Mouse (Mus musculus) heart, postnatal 36 days (tissue): ENCODE data around the gene Catsperz. TPM values are rescaled to one million over a fixed set of nuclear protein-coding genes. Genes with fewer than 3 reads are reported as not detected.

Source experiments
- DNase-seq, 2 experiments: peaks; one replicate each; pipeline ENCODE4 v3.0.0; 2021 to 2022
- intact Hi-C: fragments of 180-260 bp; cut with DNase I; formaldehyde crosslinking; loops from one replicate; pipeline ENCODE4 v1.15.1; 2025
- total RNA-seq, 2 experiments: library from RNA; stranded (reverse); gene quantifications; 2 replicates each; pipeline ENCODE4 v1.2.3; 2021

Gene Catsperz
- total RNA-seq, 2 experiments from 2014 or later: not detected

DNA sequence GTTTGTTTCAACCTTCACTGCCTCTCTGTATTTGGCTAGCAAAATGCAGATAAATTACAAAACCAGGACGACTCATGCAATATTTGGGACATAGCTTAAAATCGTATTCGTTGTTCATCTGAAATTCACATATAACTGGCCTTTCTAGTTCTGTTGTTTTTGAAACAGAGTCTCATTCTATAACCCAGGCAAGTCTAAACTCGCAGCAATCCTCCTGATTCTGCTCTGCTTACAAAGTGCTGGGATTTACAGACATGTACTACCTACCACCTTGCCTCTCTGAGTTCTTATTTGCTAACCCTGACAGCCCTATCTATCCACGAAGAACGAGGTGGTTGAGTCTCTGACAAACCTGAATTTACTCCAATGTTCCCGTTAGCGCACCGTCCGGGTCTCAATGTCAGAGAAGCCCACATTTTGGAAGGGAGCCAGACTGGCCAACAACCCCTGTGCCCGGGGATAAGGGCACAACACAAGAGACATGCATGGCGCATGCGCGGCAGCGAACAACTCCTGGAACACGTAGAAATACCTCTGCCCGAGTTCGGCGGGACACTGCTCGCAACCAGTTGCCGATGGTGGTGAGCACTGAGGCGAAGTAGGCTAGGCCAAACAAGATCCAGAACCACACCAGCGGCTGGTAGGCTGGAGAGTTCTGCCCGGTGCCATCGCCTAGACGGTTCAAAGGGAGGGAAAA, 1.5 kb upstream of the Catsperz start:
- no peak for DNase-seq
- intact Hi-C loops: loop anchor here (10.0 kb wide), 1 partner anchor 268 kb away; no protein-coding TSS in a partner anchor

DNA sequence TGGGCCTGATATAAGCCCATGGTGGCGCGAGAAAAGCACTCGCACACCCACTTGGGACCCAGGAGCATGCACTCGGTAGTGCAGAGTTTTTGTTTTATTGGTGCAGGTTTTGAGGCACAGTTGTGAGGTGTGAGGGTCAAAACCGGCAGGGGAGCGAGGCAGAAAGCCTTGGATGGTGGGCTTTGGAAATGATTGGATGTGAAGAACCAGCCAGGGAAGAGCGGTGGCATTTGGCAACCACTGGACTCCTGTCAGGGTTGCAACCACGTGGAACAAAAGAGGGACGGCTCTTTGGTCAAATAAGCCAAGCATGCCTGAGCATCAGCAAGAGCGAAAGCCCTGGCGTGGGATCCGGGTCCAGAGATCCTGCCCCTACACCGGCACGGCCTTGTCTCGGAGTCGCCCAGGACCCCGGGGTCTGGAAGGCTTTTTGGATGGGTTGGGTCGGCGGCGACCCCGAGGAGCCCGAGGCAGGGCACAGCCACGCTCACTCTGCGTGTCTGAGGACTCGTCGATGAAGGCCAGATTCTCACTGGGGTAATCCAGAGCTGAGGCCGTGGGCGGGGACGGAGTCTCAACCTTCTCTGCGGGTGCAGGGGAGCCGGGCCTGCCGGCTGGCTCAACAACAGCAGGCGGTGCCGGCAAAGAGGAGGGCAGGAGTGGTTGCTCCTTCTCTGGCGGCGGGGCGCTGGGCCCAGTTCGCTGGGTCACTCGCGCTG, 590 bp upstream of the Catsperz start:
- DNase-seq: no peak
- intact Hi-C loops: loop anchor here (2.0 to 10.0 kb wide), 2 partner anchors 15 to 269 kb away; partner anchors contain the start of gene Bad

DNA sequence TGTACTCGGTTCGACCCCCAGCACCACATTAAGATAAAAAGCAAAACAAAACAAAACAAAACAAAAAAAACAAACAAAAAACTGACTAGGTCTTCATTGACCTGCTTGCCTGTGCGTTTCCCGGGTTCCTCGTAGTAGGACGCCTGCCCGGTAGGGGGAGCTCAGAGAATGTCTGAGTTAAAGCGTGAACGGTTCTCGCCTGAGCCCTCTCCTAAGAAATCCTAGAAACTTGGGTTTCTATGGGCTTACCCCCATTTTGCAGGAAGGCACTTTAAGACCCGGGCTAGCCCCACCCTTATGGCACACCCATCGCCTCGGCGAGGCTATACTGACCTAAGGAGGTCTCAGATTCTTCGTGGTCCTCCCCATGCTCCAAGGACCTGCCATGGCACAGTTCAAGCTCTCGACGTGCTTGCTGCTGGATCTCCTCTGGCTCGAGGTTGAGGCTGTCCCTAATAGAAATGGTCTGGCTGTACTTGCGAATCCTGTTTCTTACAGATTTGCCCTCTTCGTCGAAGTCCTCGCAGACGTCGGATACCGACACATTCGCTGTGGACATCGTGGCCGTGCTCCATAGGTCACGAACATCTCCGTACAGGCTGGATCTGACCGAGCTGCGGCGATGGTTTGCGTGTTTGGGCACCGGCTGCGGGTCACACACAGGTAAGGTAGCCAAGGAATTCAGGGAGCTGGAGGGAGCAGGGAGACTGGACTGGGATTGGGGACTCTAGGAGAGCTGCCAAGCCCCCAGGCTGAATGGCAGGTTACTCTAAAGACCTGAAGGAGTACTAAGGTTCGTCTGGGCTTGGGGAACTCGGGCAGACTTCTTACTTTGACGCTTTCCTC, 496 bp downstream of the Catsperz start:
- intact Hi-C loops: loop anchor here (1.0 to 10.0 kb wide), 4 partner anchors 16 to 270 kb away; partner anchors contain the start of gene Bad
- DNase-seq: peak; percentile 87 to 91

DNA sequence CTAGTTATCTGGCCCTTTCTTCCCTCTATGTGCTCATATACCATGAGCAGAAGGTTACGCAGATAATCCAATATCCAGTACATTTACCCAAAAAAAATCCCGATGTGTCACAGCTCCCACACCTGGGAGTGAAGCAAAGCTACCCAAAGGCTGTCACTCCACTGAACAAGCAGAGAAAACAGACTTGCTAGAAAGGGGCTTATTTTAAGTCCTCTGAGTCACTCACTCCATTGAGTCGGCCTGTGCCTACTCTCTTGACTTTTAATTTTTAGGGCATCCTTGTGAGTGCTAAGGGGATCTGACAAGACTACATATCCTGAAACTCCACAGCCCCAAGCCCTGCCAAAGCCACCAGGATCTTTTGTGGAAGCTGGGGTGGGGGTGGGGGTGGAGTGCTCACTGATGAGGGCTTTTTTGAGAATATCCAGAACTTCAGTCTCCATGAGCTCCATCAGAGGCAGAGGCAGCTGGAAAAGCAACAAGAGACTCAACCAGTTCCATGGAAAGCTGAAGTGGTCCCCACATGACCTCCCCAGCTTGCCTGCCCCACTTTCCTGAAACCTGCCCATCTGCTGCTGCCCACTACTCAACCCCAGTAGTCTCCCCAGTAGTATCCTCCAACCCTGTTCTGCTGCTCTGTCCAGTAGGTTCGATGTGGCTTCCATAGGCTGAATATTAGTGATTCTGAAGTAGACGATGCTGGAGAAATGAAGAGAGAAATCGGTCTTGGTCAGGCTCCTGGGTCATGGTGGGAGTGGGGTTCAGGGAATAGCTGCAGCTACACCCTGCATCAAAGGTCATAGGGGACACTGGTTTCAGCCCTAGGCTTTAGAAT, 2.1 kb downstream of the Catsperz start:
- intact Hi-C loops: loop anchor here (10.0 kb wide), 1 partner anchor 272 kb away; no protein-coding TSS in a partner anchor
- no peak for DNase-seq

DNA sequence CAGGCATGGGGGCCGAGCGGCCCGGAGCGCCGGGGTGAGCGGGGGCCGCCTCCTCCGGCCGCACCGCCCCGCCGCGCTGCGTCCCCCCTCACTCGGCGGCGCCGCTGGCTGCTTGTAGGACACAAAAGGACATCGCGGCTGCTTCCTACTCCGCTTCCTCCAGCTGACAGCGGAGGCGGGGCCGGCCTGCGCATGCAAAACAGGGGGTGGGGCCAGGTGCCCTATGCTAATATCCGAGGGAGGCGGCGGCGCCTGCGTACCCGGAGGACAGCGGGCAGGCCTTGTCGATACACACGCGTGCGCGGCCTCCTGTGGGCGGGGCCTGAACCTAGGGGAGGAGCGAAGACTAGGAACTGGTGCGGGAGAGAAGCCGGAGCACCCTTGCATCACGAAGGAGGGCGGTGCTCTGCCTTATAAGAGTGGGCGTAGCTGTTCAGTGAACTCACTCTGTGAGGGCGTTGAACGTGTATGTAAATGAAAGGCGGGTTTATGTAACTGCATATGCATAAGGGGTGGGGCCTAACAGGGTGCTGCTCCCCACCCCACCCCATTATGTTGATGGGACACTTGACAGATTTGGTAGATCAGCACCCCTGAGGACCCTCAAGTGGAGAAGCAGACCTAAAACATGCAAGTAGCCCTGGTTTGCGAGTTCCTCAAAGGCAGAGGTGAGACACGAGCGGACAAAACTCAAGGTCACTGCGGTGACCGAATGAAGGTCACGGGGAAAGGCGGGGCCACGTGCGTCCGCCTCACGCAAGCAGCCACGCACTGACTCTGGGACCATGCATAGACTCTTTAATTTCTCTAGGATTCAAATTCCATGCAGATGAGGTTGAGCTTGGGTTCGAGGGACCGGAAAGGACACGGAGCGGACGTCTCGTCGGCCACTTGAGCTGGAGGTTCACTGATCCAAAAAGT, 3.3 kb downstream of the Catsperz start, which contains the start of gene Esrra:
Gene Esrra, minus strand, starts transcription at position 167 of the 921 bp plus-strand sequence.
- peak; percentile 99 to 100 for DNase-seq
- intact Hi-C loops: loop anchor here (10.0 kb wide), 1 partner anchor 273 kb away; no protein-coding TSS in a partner anchor

DNA sequence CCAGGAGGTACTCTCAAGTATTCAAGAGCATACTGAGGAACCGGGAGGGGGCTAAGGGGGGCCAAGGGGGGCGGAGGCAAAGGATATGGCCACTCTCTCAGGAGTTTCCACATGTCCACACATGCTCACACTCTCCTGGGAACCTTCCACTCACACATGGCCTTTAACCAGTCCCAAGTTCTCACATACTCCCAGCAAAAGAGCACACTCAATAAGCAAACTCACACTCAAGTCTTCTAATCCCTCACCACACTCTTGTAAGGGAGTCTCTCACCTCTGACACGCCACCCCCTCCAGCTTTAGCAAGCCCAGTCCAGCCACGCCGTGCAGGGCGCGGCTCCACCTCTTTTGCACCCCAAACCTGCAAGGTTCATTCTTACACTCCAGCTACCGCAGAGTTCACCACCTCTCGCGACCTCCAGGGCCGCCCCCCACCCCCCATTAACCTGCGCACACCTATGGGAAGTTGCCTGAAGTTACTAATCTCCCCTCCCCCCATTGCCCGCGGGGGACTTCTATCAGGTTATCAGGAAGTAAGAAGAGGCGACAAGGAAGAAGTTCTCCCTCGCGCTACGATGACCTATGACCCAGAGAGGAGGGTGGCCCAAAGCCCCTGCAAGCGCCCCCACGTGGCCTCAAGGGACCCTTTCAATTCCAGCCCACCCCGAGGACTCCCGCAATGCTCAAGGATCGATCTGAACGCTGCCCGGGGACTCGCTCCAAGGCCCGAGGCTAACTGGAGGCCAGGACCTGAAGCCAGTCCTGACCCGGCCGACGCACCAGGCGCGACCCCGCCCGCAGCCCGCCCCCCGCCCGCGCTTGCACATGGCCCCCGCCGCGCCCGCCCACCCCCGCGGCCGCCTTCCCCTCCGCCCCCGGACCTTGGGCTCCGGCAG, 4.2 kb downstream of the Catsperz start:
- intact Hi-C loops: loop anchor here (10.0 kb wide), 1 partner anchor 274 kb away; no protein-coding TSS in a partner anchor
- DNase-seq: peak in 1 of 2 experiments; percentile 44

DNA sequence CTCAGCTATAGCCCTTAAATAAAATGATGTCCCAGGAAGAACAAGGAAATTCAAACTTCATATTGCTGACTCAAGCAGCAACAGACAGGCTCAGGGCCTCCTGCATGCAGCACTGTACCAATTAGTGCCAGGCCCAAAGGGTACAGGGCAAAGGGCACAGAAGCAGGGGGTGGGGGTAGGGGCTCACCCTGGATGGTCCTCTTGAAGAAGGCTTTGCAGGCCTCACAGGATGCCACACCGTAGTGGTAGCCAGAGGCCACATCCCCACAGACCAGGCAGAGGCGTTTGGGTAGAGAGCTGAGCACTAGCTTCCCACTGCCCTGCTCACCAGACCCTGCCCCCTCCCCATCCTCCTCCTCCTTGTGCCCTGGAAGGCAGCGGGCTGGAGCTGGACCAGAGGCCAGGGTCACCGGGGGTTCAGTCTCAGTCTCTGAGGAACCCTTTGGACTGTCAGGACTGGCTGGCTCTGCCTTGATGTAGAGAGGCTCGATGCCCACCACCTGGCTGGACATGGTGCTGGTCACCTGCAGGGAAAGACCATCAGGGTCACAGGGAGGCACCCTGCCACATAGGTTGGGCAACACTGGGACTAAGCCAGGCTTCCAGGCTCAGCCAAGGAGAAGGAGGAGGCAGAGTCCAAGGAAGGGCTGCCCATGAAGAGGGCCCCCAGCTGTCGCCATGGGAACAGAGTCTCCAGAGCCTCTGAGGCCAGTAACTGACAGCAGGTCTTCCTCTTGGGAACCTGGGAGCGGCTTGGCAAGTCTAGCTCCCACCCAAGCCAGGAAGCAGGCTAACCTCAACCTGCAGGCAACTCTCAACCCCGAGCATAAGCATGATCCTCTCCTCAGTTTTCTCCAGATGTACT, 5.1 kb downstream of the Catsperz start:
- no peak for DNase-seq
- intact Hi-C loops: loop anchor here (10.0 kb wide), 1 partner anchor 275 kb away; no protein-coding TSS in a partner anchor

DNA sequence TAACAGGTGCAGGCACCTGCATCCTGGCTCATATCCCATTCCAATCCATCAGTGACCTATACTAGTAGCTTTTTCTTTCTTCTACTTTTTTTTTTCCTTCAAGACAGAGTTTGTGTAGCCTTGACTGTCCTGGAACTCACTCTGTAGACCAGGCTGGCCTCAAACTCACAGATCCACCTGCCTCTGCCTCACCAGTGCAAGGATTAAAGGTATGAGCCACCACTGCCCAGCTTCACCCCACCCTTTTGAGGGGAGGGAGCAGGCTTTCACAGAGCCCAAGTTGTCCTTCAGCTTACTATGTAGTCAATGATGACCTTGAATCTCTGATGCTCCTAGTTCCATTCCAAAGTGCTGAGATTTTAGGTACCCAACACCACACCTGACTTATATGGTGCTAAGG, 5.7 kb downstream of the Catsperz start:
- no peak for DNase-seq
- intact Hi-C loops: no loop called here

DNA sequence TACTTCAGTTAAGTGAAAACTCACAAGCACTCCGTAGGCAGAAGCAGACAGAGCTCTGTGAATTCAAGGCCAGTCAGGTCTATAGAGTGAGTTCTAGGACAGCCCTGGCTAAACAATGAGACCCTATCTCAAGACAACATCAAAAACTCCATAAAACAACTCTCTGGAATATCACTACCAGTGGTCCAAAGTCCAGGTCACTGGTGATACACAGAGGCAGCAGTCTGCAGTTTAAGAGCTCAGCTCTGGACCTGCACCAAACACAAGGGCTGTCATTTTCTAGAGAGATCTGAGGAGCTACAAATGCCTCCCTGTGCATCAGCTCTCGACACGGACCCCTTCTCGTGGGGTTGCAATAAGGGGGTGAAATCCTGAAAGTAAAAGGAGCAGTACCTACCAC, 6.9 kb downstream of the Catsperz start:
- no peak for DNase-seq
- intact Hi-C loops: no loop called here

DNA sequence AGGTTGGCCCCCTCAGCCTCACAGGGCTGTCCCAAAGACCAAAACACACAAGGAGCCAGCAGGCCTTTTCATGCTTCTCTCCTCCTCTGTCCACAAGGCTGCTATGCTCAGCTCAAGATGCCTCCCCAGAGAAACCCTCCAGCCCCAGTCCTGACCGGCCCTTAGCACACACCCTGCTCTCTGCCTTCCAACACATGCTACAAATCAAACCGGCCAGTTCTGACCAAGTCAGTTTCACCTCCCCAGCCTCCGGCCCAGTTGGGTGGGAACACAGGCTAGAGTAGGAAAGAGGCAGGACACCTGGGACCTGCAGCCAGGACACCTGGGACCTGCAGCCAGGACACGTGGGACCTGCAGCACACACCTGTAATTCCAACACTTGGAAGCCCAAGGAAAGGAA, 8.7 kb downstream of the Catsperz start:
- DNase-seq: no peak
- intact Hi-C loops: no loop called here

DNA sequence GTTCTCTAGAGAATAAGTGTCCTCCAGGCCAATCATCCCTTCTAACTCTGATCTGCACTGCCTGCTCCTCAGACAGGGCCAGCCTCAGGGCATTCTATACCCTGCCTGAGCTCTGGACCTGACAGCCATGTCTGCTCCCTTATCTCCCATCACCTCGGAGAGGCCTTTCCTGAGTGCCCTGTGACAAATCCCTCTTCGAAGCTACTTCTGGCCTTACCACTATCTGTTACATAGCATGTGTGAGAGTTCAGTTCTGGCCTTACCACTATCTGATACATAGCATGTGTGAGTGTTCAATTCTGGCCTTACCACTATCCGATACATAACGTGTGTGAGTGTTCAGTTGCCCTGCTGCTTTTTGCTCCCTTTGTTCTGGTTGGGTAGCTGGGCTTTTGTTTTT, 9.9 kb downstream of the Catsperz start:
- intact Hi-C loops: no loop called here
- no peak for DNase-seq

DNA sequence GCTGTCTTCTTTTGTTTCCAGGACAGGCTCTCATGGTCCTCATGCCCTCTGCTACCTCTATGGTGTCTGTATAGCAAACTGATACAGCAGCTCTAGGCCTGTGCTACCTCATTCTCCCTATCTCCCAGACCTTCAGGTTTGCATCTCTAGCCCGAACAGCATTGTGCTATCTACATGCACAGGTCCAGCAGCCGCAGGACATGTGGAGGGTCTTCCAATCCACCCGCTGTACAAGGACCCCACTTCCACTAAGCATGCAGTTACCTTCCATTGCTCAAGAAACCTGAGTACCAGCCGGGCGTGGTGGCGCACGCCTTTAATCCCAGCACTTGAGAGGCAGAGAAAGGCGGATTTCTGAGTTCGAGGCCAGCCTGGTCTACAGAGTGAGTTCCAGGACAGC, 10.6 kb downstream of the Catsperz start:
- intact Hi-C loops: no loop called here
- no peak for DNase-seq

DNA sequence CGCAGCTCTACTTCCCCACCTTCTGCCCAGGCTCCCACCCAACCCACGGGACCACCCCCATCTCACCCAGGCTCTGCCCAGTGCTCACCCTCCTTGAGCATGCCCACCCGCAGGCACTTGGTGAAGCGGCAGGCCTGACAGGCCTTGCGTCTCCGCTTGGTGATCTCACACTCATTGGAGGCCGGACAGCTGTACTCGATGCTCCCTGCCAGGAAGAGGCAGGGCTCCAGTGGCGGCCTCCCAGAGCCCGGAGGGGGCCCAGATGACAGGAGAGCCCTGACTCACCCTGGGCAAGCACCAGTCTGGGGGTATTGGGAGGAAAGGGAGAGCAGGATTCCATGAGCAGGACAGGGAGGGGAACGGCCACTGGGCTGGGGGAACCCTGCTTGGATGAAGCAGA, 11.2 kb downstream of the Catsperz start:
- DNase-seq: no peak
- intact Hi-C loops: no loop called here

DNA sequence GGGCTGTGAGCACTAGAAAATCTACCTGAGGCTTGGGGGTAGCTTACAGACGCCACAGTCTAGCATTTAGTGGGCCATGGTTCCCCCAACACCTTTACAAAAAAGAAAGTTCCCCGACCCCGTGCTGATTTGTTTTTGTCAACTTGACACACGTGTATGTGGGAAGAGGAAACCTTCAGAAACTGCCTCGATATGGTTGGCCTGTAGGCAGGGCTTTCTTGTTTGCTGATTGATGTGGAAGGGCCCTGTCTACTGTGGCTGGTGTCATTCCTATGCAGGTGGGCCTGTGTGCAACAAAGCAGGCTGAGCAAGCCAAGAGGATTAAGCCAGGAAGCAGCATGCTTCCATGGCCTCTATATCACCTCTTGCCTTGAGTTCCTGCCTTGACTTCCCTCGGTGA, 12.1 kb downstream of the Catsperz start:
- intact Hi-C loops: no loop called here
- no peak for DNase-seq

DNA sequence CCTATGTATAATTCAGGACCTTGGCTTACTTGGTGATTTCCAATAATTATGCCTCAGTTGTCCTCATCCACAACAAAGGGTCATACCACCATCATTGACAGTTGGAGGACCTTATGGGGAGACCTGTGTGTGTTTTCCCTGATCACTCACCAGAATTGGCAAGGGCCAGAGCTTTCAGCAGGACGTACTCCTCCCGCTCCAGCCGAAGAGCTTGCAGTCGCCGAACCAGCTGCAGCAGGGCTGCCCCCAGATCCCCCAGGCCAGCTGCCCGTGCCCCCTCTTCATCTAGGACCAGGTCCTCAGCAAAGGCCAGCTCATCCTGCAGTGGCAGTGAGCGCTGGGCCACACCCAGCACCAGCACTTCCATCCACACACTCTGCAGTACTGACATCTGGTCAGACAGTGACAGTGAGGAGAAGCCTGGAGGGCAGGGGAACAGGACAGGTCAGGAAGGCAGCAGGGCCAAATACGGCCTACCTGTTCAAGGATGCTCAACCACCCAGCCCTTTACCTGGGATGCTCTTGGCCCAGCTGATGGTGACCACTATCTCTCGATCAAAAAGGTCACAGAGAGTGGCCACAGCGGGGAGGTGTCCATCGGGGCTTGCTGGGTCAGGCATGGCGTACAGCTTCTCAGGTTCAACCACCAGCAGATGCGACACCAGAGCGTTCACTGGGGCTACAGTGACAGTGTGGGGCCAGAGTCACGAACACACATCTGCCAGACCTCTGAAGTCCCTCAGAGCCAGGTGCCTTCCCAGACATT, 12.8 kb downstream of the Catsperz start:
- no peak for DNase-seq
- intact Hi-C loops: no loop called here
